Mouse (Mus musculus): Measurements from ENCODE around the gene Cdx2.

GRCm38 (mm10) chr5:147302141-147302540, 4.9 kb downstream of the Cdx2 start:
- TF ChIP-seq CTCF (IDR thresholded peaks at IDR 0.05; ENCODE audit: borderline replicate concordance, extremely low read depth, insufficient read depth, insufficient read length) (no peak), POLR2A (IDR thresholded peaks at IDR 0.05; ENCODE audit: borderline replicate concordance, extremely low read depth, insufficient read depth, insufficient read length, poor library complexity, severe bottlenecking) (no peak)

All from brain, embryonic 14.5 days (tissue).